Mouse (Mus musculus) forebrain, embryonic 10.5 days (tissue): ENCODE results near the gene Fam3b. TPM values are rescaled to one million over a fixed set of nuclear protein-coding genes. Genes with fewer than 3 reads are reported as not detected.

Experiments
- DNase-seq: peaks from one replicate; pipeline ENCODE4 v3.0.0-alpha.2; 2017; ENCODE audit warnings: low spot score; ENCODE audit errors: extremely low spot score
- H3K27ac ChIP-seq: fragments of 300-500 bp; sonication (generic); 2 replicates; pipeline ENCODE4 v1.5.1; 2016; ENCODE audit warnings: mild to moderate bottlenecking
- H3K27me3 ChIP-seq: fragments of 300-500 bp; sonication (generic); 2 replicates; pipeline ENCODE4 v1.6.1; 2016; ENCODE audit warnings: mild to moderate bottlenecking; ENCODE audit not compliant: poor library complexity, severe bottlenecking
- H3K36me3 ChIP-seq: fragments of 300-500 bp; sonication (generic); replicated peaks from 2 replicates; pipeline ENCODE4 v1.6.1; 2016; ENCODE audit warnings: mild to moderate bottlenecking, moderate library complexity
- H3K4me1 ChIP-seq: fragments of 300-500 bp; sonication (generic); 2 replicates; pipeline ENCODE4 v1.6.1; 2016
- H3K4me3 ChIP-seq: fragments of 300-500 bp; sonication (generic); 2 replicates; pipeline ENCODE4 v1.5.1; 2016; ENCODE audit warnings: mild to moderate bottlenecking, moderate library complexity
- H3K9me3 ChIP-seq: fragments of 300-500 bp; sonication (generic); 2 replicates; pipeline ENCODE4 v1.6.1; 2016; ENCODE audit warnings: mild to moderate bottlenecking, moderate library complexity
- WGBS: fragments of 180-500 bp; shearing (Covaris S2); methylation state at CpG from one replicate; pipeline ENCODE4 v1.1.7; 2016; 5-methylcytosine and 5-hydroxymethylcytosine counted together
- polyA plus RNA-seq: library from polyadenylated mRNA; unstranded; fragments of >200 nt; fragmentation: Nextera tagmentation; extraction: Ambion mirVana; gene quantifications from 2 replicates; pipeline ENCODE4 v1.2.1, GENCODE M21; 2016

The Fam3b gene
- polyA plus RNA-seq, 1 experiment from 2014 or later = not detected

- WGBS = 85% methylated on average over 2 of the region's 2 CpGs
- H3K27ac ChIP-seq = no peak overlapping the region
- H3K9me3 ChIP-seq = no peaks in the 10 kb centered on the region
- H3K4me1 ChIP-seq = no peaks in the 10 kb centered on the region
- no peaks in the 10 kb centered on the region for H3K36me3 ChIP-seq
- no peak for DNase-seq
- H3K4me3 ChIP-seq = no peak overlapping the region
- no peaks in the 10 kb centered on the region for H3K27me3 ChIP-seq
These were observed 39.9 kb downstream of the Fam3b start for GRCm38 (mm10) chr16:97474671-97475070.

- WGBS = 80% methylated on average over 4 of the region's 4 CpGs
- Histone ChIP-seq H3K4me3 (no peak overlapping the region), H3K9me3 (no peaks in the 10 kb centered on the region), H3K4me1 (peaks cover 3% of the 10 kb centered on the region), H3K36me3 (no peaks in the 10 kb centered on the region), H3K27ac (no peak overlapping the region), H3K27me3 (no peaks in the 10 kb centered on the region)
- no peak for DNase-seq
These were observed 46.4 kb downstream of the Fam3b start for GRCm38 (mm10) chr16:97467993-97468791.

GRCm38 (mm10) chr16:97467472-97467871 is 47.1 kb downstream of the Fam3b start:
- H3K27ac ChIP-seq = no peak overlapping the region
- DNase-seq = no peak
- H3K27me3 ChIP-seq = no peaks in the 10 kb centered on the region
- 85% methylated on average over 3 of the region's 3 CpGs for WGBS
- H3K36me3 ChIP-seq = no peaks in the 10 kb centered on the region
- H3K4me3 ChIP-seq = no peak overlapping the region
- no peaks in the 10 kb centered on the region for H3K9me3 ChIP-seq
- peaks cover 10% of the 10 kb centered on the region for H3K4me1 ChIP-seq

GRCm38 (mm10) chr16:97466182-97466957 is 48.2 kb downstream of the Fam3b start:
- Histone ChIP-seq H3K9me3 (no peaks in the 10 kb centered on the region), H3K4me1 (peaks cover 14% of the 10 kb centered on the region), H3K27me3 (no peaks in the 10 kb centered on the region), H3K27ac (no peak overlapping the region), H3K4me3 (no peak overlapping the region), H3K36me3 (no peaks in the 10 kb centered on the region)
- WGBS = 57% methylated on average over 4 of the region's 4 CpGs
- DNase-seq = no peak

GRCm38 (mm10) chr16:97462481-97463181 is 52.0 kb downstream of the Fam3b start, which contains the start of gene Mx1:
TSS of gene Mx1 (minus strand) at chr16:97462907.
- Histone ChIP-seq H3K4me3 (no peak within 1 kb of the TSS), H3K27me3 (no peaks in the 10 kb centered on the region), H3K9me3 (no peaks in the 10 kb centered on the region), H3K36me3 (no peaks in the 10 kb centered on the region), H3K4me1 (peaks cover 14% of the 10 kb centered on the region), H3K27ac (peak within 1 kb of the TSS; percentile 51; the same call in 1 of the 2 replicates)
- peak; percentile 15 for DNase-seq
- 32% methylated on average over 4 of the region's 4 CpGs for WGBS

DNA sequence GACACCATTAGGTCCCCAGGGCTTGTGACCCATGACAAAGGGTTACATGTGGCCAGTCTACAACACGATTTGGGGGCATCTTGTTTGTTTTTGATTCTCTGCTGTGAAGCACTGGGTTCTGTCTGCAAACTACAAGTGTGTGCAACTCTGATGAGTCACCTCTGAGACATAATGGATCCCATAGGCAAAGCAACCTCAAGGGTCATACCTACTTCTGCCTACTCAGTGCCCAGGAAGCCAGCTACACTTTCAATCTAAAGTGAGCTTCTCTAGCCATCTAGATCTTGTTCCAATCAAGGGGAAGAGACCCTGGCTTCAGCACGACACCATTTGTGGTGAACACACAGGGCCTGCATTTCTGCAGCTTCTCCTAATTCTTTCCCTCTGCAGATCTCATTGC is 53.3 kb downstream of the Fam3b start:
- peaks cover 14% of the 10 kb centered on the region for H3K4me1 ChIP-seq
- H3K9me3 ChIP-seq = no peaks in the 10 kb centered on the region
- H3K36me3 ChIP-seq = no peaks in the 10 kb centered on the region
- DNase-seq = no peak
- WGBS = 76% methylated on average over 2 of the region's 2 CpGs
- H3K27ac ChIP-seq = no peak overlapping the region
- H3K27me3 ChIP-seq = no peaks in the 10 kb centered on the region
- H3K4me3 ChIP-seq = no peak overlapping the region

GRCm38 (mm10) chr16:97459831-97460230 is 54.8 kb downstream of the Fam3b start:
- Histone ChIP-seq H3K9me3 (no peaks in the 10 kb centered on the region), H3K27me3 (no peaks in the 10 kb centered on the region), H3K4me3 (no peak overlapping the region), H3K4me1 (peaks cover 14% of the 10 kb centered on the region), H3K36me3 (no peaks in the 10 kb centered on the region), H3K27ac (no peak overlapping the region)
- WGBS = 77% methylated on average over 1 of the region's 1 CpGs
- no peak for DNase-seq

GRCm38 (mm10) chr16:97447386-97447785 is 67.2 kb downstream of the Fam3b start:
- Histone ChIP-seq H3K4me1 (no peaks in the 10 kb centered on the region), H3K4me3 (no peak overlapping the region), H3K27ac (no peak overlapping the region), H3K27me3 (no peaks in the 10 kb centered on the region), H3K36me3 (no peaks in the 10 kb centered on the region), H3K9me3 (no peaks in the 10 kb centered on the region)
- DNase-seq = no peak

DNA sequence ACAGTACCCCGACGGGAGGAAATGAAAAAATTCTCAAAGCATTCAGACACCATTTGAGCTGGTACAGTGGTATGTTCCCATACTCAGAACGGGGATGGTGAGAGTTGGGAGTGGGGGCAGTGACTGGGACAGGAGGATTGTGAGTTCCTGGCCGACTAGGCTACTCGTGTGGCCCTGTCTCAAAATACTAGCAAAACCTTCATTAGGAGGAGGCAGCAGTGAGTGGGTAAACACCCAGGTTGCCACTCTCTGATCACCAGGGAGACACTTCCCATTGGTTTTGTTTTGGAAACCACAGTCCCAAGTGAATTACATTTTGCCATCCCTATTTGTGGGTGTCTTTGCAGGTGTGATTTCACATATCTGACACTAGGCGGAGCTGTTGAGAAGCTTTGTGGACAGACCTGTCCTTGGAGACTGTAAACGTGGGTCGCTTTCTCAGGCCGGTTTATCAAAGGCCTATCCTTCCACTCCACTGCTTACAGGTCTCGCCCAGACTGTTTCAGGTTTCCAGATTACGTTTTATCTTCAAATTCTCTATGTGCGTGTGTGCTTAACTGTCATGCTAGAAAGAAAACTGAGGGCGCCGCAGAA is 70.8 kb downstream of the Fam3b start:
- 51% methylated on average over 14 of the region's 14 CpGs for WGBS
- no peaks in the 10 kb centered on the region for H3K36me3 ChIP-seq
- no peaks in the 10 kb centered on the region for H3K27me3 ChIP-seq
- DNase-seq = peak; percentile 37
- no peak overlapping the region for H3K4me3 ChIP-seq
- H3K27ac ChIP-seq = no peak overlapping the region
- H3K9me3 ChIP-seq = no peaks in the 10 kb centered on the region
- no peaks in the 10 kb centered on the region for H3K4me1 ChIP-seq

DNA sequence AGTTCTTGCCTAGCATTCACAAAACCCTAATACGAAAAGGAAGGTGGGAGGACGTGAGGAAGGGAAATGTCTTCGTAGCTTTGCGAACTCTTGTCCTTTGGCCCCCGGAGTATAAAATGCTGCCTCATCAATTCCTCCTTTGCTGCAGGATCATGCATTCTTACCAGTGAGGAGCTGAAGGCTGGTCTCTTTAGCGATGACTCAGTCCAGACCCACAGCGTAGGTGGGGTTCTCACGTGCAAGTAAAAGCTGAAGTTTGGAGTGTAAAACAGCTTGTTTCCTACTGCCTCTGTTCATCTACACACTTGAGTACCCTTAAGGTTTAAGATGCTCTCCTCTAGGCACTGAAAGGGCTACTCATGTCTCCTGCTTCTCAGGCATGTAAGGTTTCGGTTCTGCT is 72.6 kb downstream of the Fam3b start:
- Histone ChIP-seq H3K4me1 (no peaks in the 10 kb centered on the region), H3K4me3 (no peak overlapping the region), H3K9me3 (no peaks in the 10 kb centered on the region), H3K27me3 (no peaks in the 10 kb centered on the region), H3K27ac (no peak overlapping the region), H3K36me3 (no peaks in the 10 kb centered on the region)
- no peak for DNase-seq
- 89% methylated on average over 9 of the region's 9 CpGs for WGBS

DNA sequence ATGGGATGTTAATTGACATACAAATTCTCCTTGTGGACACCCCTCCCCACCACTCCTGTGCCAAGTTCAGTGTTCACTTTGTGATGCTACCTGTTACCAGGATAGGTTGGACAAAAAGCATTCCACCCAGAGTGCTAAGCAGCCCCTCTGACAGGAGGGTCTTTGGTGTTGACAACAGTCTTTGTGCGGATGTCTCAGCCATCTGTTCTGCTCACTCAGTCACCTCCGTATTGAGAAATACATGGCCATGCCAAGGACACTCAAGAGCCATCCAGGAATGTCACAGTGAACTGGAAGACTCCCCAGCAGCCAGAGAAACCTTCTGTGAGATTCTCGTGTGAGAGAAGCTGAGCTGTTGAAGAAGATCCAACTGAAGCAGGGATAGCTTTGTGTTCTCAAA is 76.4 kb downstream of the Fam3b start:
- Histone ChIP-seq H3K4me1 (no peaks in the 10 kb centered on the region), H3K27ac (no peak overlapping the region), H3K9me3 (no peaks in the 10 kb centered on the region), H3K4me3 (no peak overlapping the region), H3K27me3 (no peaks in the 10 kb centered on the region), H3K36me3 (no peaks in the 10 kb centered on the region)
- no peak for DNase-seq
- 77% methylated on average over 3 of the region's 3 CpGs for WGBS

- no peaks in the 10 kb centered on the region for H3K9me3 ChIP-seq
These were observed 77.1 kb downstream of the Fam3b start for GRCm38 (mm10) chr16:97437448-97438056.

More at GRCm38 (mm10) chr16:97437448-97438056, 77.1 kb downstream of the Fam3b start:
- H3K36me3 ChIP-seq = no peaks in the 10 kb centered on the region
- H3K4me1 ChIP-seq = no peaks in the 10 kb centered on the region
- WGBS = 53% methylated on average over 1 of the region's 1 CpGs
- no peak overlapping the region for H3K27ac ChIP-seq
- no peak for DNase-seq
- no peak overlapping the region for H3K4me3 ChIP-seq
- H3K27me3 ChIP-seq = no peaks in the 10 kb centered on the region
